Mouse (Mus musculus): ENCODE data around the gene Gm10413. TPM values are rescaled to one million over a fixed set of nuclear protein-coding genes. Genes with fewer than 3 reads are reported as not detected.
"Not testable (repeated sequence)": the region's sequence is repeated elsewhere in the genome, so short reads cannot be mapped to it uniquely, and the experiment has no call there.

Gm10413 gene
- not detected in 2 replicates for total RNA-seq (2017)

DNA sequence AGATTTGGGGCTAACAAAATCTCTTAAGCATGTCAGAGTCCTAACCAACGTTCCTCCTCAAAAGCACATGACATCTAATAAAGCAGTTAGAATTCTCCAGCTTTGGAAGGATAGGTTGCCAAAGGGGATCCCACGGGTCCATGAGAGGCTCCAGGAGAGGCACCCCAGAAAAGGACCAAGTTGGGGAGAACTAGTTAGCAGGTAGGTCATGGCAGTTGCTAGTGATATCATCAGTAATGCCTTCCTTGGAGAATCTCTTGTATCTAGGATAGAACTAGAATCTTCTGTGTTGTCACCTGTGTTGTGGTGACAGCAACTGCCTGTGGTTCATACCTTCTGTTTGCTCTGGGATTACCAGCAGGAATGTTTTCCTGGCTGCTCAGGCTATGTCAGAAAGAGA, at the start of gene Gm10413:
Gm10413 (plus strand) TSS at position 301 of the 400 bp plus-strand sequence.
- ATAC-seq (replicated peaks in 1 of 2; ENCODE audit: insufficient read depth in 1 of 2, low FRiP score in 2 of 2, low TSS enrichment in 1 of 2, low read depth in 1 of 2, poor library complexity in 2 of 2, severe bottlenecking in 2 of 2) = not testable (repeated sequence)

GRCm38 (mm10) chr14:3412314-3412713, 17.4 kb downstream of the Gm10413 start, which contains the start of gene Gm10409:
Gene Gm10409 (plus strand): TSS chr14:3412614.
- not testable (repeated sequence) for ATAC-seq (replicated peaks in 1 of 2; ENCODE audit: insufficient read depth in 1 of 2, low FRiP score in 2 of 2, low TSS enrichment in 1 of 2, low read depth in 1 of 2, poor library complexity in 2 of 2, severe bottlenecking in 2 of 2)

GRCm38 (mm10) chr14:3427803-3428202, 32.9 kb downstream of the Gm10413 start, which contains the start of gene Gm3005:
Gene Gm3005 (plus strand): TSS chr14:3428103.
- ATAC-seq (replicated peaks in 1 of 2; ENCODE audit: insufficient read depth in 1 of 2, low FRiP score in 2 of 2, low TSS enrichment in 1 of 2, low read depth in 1 of 2, poor library complexity in 2 of 2, severe bottlenecking in 2 of 2) = not testable (repeated sequence)

- not testable (repeated sequence) for ATAC-seq (replicated peaks in 1 of 2; ENCODE audit: insufficient read depth in 1 of 2, low FRiP score in 2 of 2, low TSS enrichment in 1 of 2, low read depth in 1 of 2, poor library complexity in 2 of 2, severe bottlenecking in 2 of 2)
These were observed 54.2 kb downstream of the Gm10413 start, which contains the start of gene Gm10408 for GRCm38 (mm10) chr14:3449079-3449478. Gene Gm10408 (plus strand): TSS chr14:3449379.

Other genes with a start within 250 kb of the Gm10413 start
- gene Gm5795, start 206.8 kb upstream of the Gm10413 start, total RNA-seq (2017) = not detected in 2 replicates
- not detected in 2 replicates for gene D830030K20Rik, start 186.6 kb upstream of the Gm10413 start, total RNA-seq (2017)
- not detected in 2 replicates for gene Gm2956, start 62.5 kb upstream of the Gm10413 start, total RNA-seq (2017)
- gene Gm10409, start 17.5 kb downstream of the Gm10413 start, total RNA-seq (2017) = 0.10 TPM in 1 of 2 replicates, not detected in the other
- gene Gm3005, start 33.0 kb downstream of the Gm10413 start, total RNA-seq (2017) = not detected in 2 replicates
- gene Gm10408, start 54.3 kb downstream of the Gm10413 start, total RNA-seq (2017) = not detected in 2 replicates
- gene Gm3012, start 239.4 kb downstream of the Gm10413 start, total RNA-seq (2017) = not detected in 2 replicates